Mouse (Mus musculus): ENCODE data around the gene Sh3rf3.

GRCm38 (mm10) chr10:58814486-58814885, 1.3 kb downstream of the Sh3rf3 start:
- TF ChIP-seq CTCF (IDR thresholded peaks at IDR 0.05; ENCODE audit: extremely low read depth, insufficient read length, insufficient replicate concordance, low read depth, low read length) (no peak), POLR2A (IDR thresholded peaks at IDR 0.05; ENCODE audit: low read depth, low read length) (no peak)

Measured in small intestine, adult 2 months (tissue).